Mouse (Mus musculus) midbrain, embryonic 11.5 days (tissue): ENCODE results near the gene Mrpl33. TPM values are rescaled to one million over a fixed set of nuclear protein-coding genes. Genes with fewer than 3 reads are reported as not detected.

Experiments used
- ATAC-seq: fragments of 200-750 bp; cut with Nextera tagmentation; 2 replicates; pipeline ENCODE4 v1.8.0; 2017; ENCODE audit warnings: moderate TSS enrichment, moderate library complexity; ENCODE audit not compliant: low FRiP score
- DNase-seq: peaks from one replicate; pipeline ENCODE4 v3.0.0; 2015; ENCODE audit warnings: low spot score; ENCODE audit errors: missing footprints
- H3K27ac ChIP-seq: fragments of 300-500 bp; sonication (generic); 2 replicates; pipeline ENCODE4 v1.5.1; 2014; ENCODE audit warnings: low read depth, low read length
- H3K27me3 ChIP-seq: fragments of 300-500 bp; sonication (generic); 2 replicates; pipeline ENCODE4 v1.6.1; 2014; ENCODE audit warnings: mild to moderate bottlenecking, low read length, moderate library complexity, mixed read lengths; ENCODE audit not compliant: control insufficient read depth, insufficient read depth
- H3K36me3 ChIP-seq: fragments of 300-500 bp; sonication (generic); 2 replicates; pipeline ENCODE4 v1.6.1; 2014; ENCODE audit warnings: mild to moderate bottlenecking, low read length, moderate library complexity, mixed read lengths; ENCODE audit not compliant: control insufficient read depth, insufficient read depth
- H3K4me1 ChIP-seq: fragments of 300-500 bp; sonication (generic); 2 replicates; pipeline ENCODE4 v1.6.1; 2014; ENCODE audit warnings: low read length; ENCODE audit not compliant: control insufficient read depth, insufficient read depth
- H3K4me2 ChIP-seq: fragments of 300-500 bp; sonication (generic); 2 replicates; pipeline ENCODE4 v1.6.1; 2014; ENCODE audit warnings: mild to moderate bottlenecking, moderate library complexity
- H3K4me3 ChIP-seq: fragments of 300-500 bp; sonication (generic); 2 replicates; pipeline ENCODE4 v1.5.1; 2014; ENCODE audit warnings: low read depth, low read length
- H3K9ac ChIP-seq: fragments of 300-500 bp; sonication (generic); 2 replicates; pipeline ENCODE4 v1.6.1; 2014; ENCODE audit warnings: low read length
- H3K9me3 ChIP-seq: fragments of 300-500 bp; sonication (generic); 2 replicates; pipeline ENCODE4 v1.6.1; 2016; ENCODE audit warnings: low read length; ENCODE audit not compliant: control insufficient read depth
- WGBS: fragments of 180-500 bp; shearing (Covaris S2); extraction: QIAGEN DNeasy Blood & Tissue Kit; methylation state at CpG from one replicate; pipeline ENCODE4 v1.1.7; 2014; 5-methylcytosine and 5-hydroxymethylcytosine counted together
- microRNA-seq: library from miRNA; unstranded; fragments of <30 nt; microRNA quantifications from one replicate; pipeline ENCODE4, GENCODE M21; 2017
- polyA plus RNA-seq: library from polyadenylated mRNA; unstranded; fragments of >200 nt; fragmentation: Nextera tagmentation; extraction: Ambion mirVana; gene quantifications from 2 replicates; pipeline ENCODE4 v1.2.1, GENCODE M21; 2014

The Mrpl33 gene
- polyA plus RNA-seq, 1 experiment from 2014 or later = 221 TPM

- ATAC-seq (no peak), DNase-seq (no peak)
- Histone ChIP-seq H3K4me1 (no peaks in the 10 kb centered on the region), H3K27me3 (no peaks in the 10 kb centered on the region), H3K9ac (no peak overlapping the region), H3K4me2 (no peak overlapping the region), H3K36me3 (no peaks in the 10 kb centered on the region), H3K4me3 (no peak overlapping the region), H3K9me3 (no peaks in the 10 kb centered on the region), H3K27ac (no peak overlapping the region)
- 81% methylated on average over 5 of the region's 5 CpGs for WGBS
These were observed 117.1 kb downstream of the Mrpl33 start for GRCm38 (mm10) chr5:31713841-31714264.

Small RNA genes lying within 50 kb of the gene (microRNA-seq; reads per million reads assigned to microRNA genes)
- not detected for gene Mir3473e

Other genes starting within 250 kb of the Mrpl33 start
- 78.5 and 81.4 TPM in 2 replicates for gene Zfp512, start 144.5 kb upstream of the Mrpl33 start, polyA plus RNA-seq
- not detected in 2 replicates for gene 4930548H24Rik, start 111.2 kb upstream of the Mrpl33 start, polyA plus RNA-seq
- gene Gpn1, start 102.2 kb upstream of the Mrpl33 start, polyA plus RNA-seq = 70.9 and 71.2 TPM in 2 replicates
- 26.2 and 32.0 TPM in 2 replicates for gene Slc4a1ap, start 69.9 kb upstream of the Mrpl33 start, polyA plus RNA-seq
- 19.2 and 21.4 TPM in 2 replicates for gene Supt7l, start 69.1 kb upstream of the Mrpl33 start, polyA plus RNA-seq
- 2.8 and 3.3 TPM in 2 replicates for gene Rbks, start 100.7 kb downstream of the Mrpl33 start, polyA plus RNA-seq
- gene Babam2, start 100.7 kb downstream of the Mrpl33 start, polyA plus RNA-seq = 45.9 and 50.6 TPM in 2 replicates